Mouse (Mus musculus) ES-Bruce4 (cell line): Measurements from ENCODE around the gene Gpr68.

ENCODE experiments used
- CTCF ChIP-seq: IDR thresholded peaks from one replicate; pipeline ENCODE4 v1.8.1; 2011; ENCODE audit warnings: low read depth, low read length
- EP300 ChIP-seq: IDR thresholded peaks from 2 replicates; pipeline ENCODE4 v1.6.1; 2011; ENCODE audit warnings: low read depth, low read length; ENCODE audit not compliant: insufficient read depth
- POLR2A ChIP-seq: IDR thresholded peaks from one replicate; pipeline ENCODE4 v1.8.1; 2011; ENCODE audit warnings: low read length; ENCODE audit not compliant: insufficient read depth

DNA sequence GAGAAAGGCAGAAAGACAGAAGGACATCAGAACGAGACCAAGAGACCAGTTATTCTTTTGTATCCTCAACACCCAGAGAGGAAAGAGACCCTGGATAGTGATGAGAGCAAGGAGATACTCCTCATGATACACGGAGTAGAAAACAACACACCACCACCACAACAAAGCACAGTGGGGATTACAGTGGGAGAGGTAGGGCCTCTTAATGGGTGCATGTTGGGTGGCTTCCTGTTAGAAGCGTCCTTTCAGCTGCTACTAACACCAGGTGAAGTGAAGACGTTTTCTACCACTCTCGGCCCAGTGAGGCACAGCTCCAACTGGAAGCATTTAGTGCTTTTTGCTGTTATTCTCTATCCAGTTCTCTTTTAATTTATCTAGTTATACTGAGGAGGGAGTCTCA lies 1.1 kb downstream of the Gpr68 start:
- no peak for TF ChIP-seq POLR2A
- TF ChIP-seq CTCF, result no peak
- TF ChIP-seq EP300, result no peak
